Mouse (Mus musculus): Measurements from ENCODE around the gene Smg1. TPM values are rescaled to one million over a fixed set of nuclear protein-coding genes. Genes with fewer than 3 reads are reported as not detected.

The Smg1 gene
- polyA plus RNA-seq, 1 experiment from 2014 or later: 28.3 TPM

- Histone ChIP-seq H3K36me3 (ENCODE audit: insufficient read depth) (peaks cover 67% of the 10 kb centered on the region), H3K9ac (no peak overlapping the region), H3K4me1 (ENCODE audit: insufficient read depth) (peaks cover 14% of the 10 kb centered on the region), H3K27ac (ENCODE audit: low read depth) (peak overlapping the region; percentile 16; the same call in 1 of the 2 replicates), H3K4me2 (no peak overlapping the region), H3K9me3 (ENCODE audit: low read depth, low read length) (no peaks in the 10 kb centered on the region), H3K4me3 (ENCODE audit: low read depth, low read length) (no peak overlapping the region), H3K27me3 (ENCODE audit: insufficient read depth, low read length) (no peaks in the 10 kb centered on the region)
- 47% methylated on average over 4 of the region's 4 CpGs for WGBS
- no peak for DNase-seq
- no peak for TF ChIP-seq CTCF (IDR thresholded peaks at IDR 0.05; ENCODE audit: low read depth)
- ATAC-seq (ENCODE audit: insufficient read depth): no peak
Measured at GRCm38 (mm10) chr7:118117539-118118210, 125.8 kb downstream of the Smg1 start.

GRCm38 (mm10) chr7:118116787-118117538 lies 126.5 kb downstream of the Smg1 start:
- H3K36me3 ChIP-seq (ENCODE audit: insufficient read depth): peaks cover 67% of the 10 kb centered on the region
- H3K9me3 ChIP-seq (ENCODE audit: low read depth, low read length): no peaks in the 10 kb centered on the region
- H3K9ac ChIP-seq: peak overlapping the region; percentile 58; the same call in 1 of the 2 replicates
- peaks cover 14% of the 10 kb centered on the region for H3K4me1 ChIP-seq (ENCODE audit: insufficient read depth)
- H3K27me3 ChIP-seq (ENCODE audit: insufficient read depth, low read length): no peaks in the 10 kb centered on the region
- ATAC-seq (ENCODE audit: insufficient read depth) (peak; percentile 11; the same call in 1 of the 2 replicates), DNase-seq (no peak)
- whole genome bisulfite sequencing: 19% methylated on average over 8 of the region's 8 CpGs
- H3K4me3 ChIP-seq (ENCODE audit: low read depth, low read length): peak overlapping the region; percentile 98
- peak overlapping the region; percentile 16; the same call in 1 of the 2 replicates for H3K27ac ChIP-seq (ENCODE audit: low read depth)
- H3K4me2 ChIP-seq: peak overlapping the region; percentile 72
- TF ChIP-seq CTCF (IDR thresholded peaks at IDR 0.05; ENCODE audit: low read depth): no peak

- Histone ChIP-seq H3K4me2 (peak within 1 kb of the TSS; percentile 72), H3K27me3 (ENCODE audit: insufficient read depth, low read length) (no peaks in the 10 kb centered on the region), H3K27ac (ENCODE audit: low read depth) (peak within 1 kb of the TSS; percentile 93), H3K36me3 (ENCODE audit: insufficient read depth) (peaks cover 73% of the 10 kb centered on the region), H3K4me3 (ENCODE audit: low read depth, low read length) (peak within 1 kb of the TSS; percentile 98), H3K9me3 (ENCODE audit: low read depth, low read length) (no peaks in the 10 kb centered on the region), H3K9ac (peak within 1 kb of the TSS; percentile 100), H3K4me1 (ENCODE audit: insufficient read depth) (peaks cover 14% of the 10 kb centered on the region)
- under 1% methylated on average over 40 of the region's 40 CpGs for WGBS
- ATAC-seq (ENCODE audit: insufficient read depth) (peak; percentile 72), DNase-seq (peak; percentile 99)
- TF ChIP-seq CTCF (IDR thresholded peaks at IDR 0.05; ENCODE audit: low read depth): 0 out of 2 replicates have a peak, but pooled peaks have one; percentile 6
Measured at GRCm38 (mm10) chr7:118115877-118116568, 127.4 kb downstream of the Smg1 start, which contains the start of gene Rps15a. TSS of gene Rps15a (minus strand) at chr7:118116188.

- H3K4me3 ChIP-seq (ENCODE audit: low read depth, low read length): peak overlapping the region; percentile 98
- H3K27ac ChIP-seq (ENCODE audit: low read depth): peak overlapping the region; percentile 93
- peak overlapping the region; percentile 100 for H3K9ac ChIP-seq
- H3K4me1 ChIP-seq (ENCODE audit: insufficient read depth): peaks cover 14% of the 10 kb centered on the region
- peaks cover 73% of the 10 kb centered on the region for H3K36me3 ChIP-seq (ENCODE audit: insufficient read depth)
- no peak for TF ChIP-seq CTCF (IDR thresholded peaks at IDR 0.05; ENCODE audit: low read depth)
- peak overlapping the region; percentile 72 for H3K4me2 ChIP-seq
- under 1% methylated on average over 20 of the region's 20 CpGs for WGBS
- no peaks in the 10 kb centered on the region for H3K9me3 ChIP-seq (ENCODE audit: low read depth, low read length)
- no peak for DNase-seq
- no peaks in the 10 kb centered on the region for H3K27me3 ChIP-seq (ENCODE audit: insufficient read depth, low read length)
- peak; percentile 41 for ATAC-seq (ENCODE audit: insufficient read depth)
Measured at GRCm38 (mm10) chr7:118115533-118115876, 128.0 kb downstream of the Smg1 start.

- H3K4me3 ChIP-seq (ENCODE audit: low read depth, low read length): peak overlapping the region; percentile 98
- no peak for TF ChIP-seq CTCF (IDR thresholded peaks at IDR 0.05; ENCODE audit: low read depth)
- no peak overlapping the region for H3K27ac ChIP-seq (ENCODE audit: low read depth)
- H3K36me3 ChIP-seq (ENCODE audit: insufficient read depth): peaks cover 73% of the 10 kb centered on the region
- H3K9ac ChIP-seq: peak overlapping the region; percentile 100
- H3K4me1 ChIP-seq (ENCODE audit: insufficient read depth): peaks cover 14% of the 10 kb centered on the region
- no peaks in the 10 kb centered on the region for H3K9me3 ChIP-seq (ENCODE audit: low read depth, low read length)
- WGBS: 47% methylated on average over 5 of the region's 5 CpGs
- H3K4me2 ChIP-seq: peak overlapping the region; percentile 72
- ATAC-seq (ENCODE audit: insufficient read depth) (no peak), DNase-seq (no peak)
- no peaks in the 10 kb centered on the region for H3K27me3 ChIP-seq (ENCODE audit: insufficient read depth, low read length)
Measured at GRCm38 (mm10) chr7:118113541-118114297, 129.8 kb downstream of the Smg1 start.

- H3K4me3 ChIP-seq (ENCODE audit: low read depth, low read length): 0 out of 2 replicates have a peak overlapping the region, but pooled peaks have one; percentile 4
- H3K9me3 ChIP-seq (ENCODE audit: low read depth, low read length): no peaks in the 10 kb centered on the region
- H3K27me3 ChIP-seq (ENCODE audit: insufficient read depth, low read length): no peaks in the 10 kb centered on the region
- no peak overlapping the region for H3K27ac ChIP-seq (ENCODE audit: low read depth)
- WGBS: 72% methylated on average over 3 of the region's 3 CpGs
- peaks cover 89% of the 10 kb centered on the region for H3K36me3 ChIP-seq (ENCODE audit: insufficient read depth)
- H3K4me2 ChIP-seq: peak overlapping the region; percentile 72
- DNase-seq: no peak
- H3K9ac ChIP-seq: peak overlapping the region; percentile 1; the same call in 1 of the 2 replicates
- H3K4me1 ChIP-seq (ENCODE audit: insufficient read depth): peaks cover 14% of the 10 kb centered on the region
- ATAC-seq (ENCODE audit: insufficient read depth): no peak
- TF ChIP-seq CTCF (IDR thresholded peaks at IDR 0.05; ENCODE audit: low read depth): no peak
Measured at GRCm38 (mm10) chr7:118111128-118111527, 132.3 kb downstream of the Smg1 start.

All from lung, embryonic 14.5 days (tissue).